Mouse (Mus musculus) lung, postnatal 0 days (tissue): ENCODE measurements at regions not wholly inside any gene's neighbourhood (a gene's known extent, or its start where the extent isn't known, plus 50 kb on each side); places are given as distances from the start of the nearest gene placed in this dataset.

Experiments
- ATAC-seq: fragments of 200-750 bp; cut with Nextera tagmentation; 2 replicates; pipeline ENCODE4 v1.8.0; 2017; ENCODE audit warnings: moderate library complexity
- DNase-seq: peaks from one replicate; pipeline ENCODE4 v3.0.0-alpha.2; 2016; ENCODE audit warnings: low spot score
- H3K27ac ChIP-seq: fragments of 300-500 bp; sonication (generic); 2 replicates; pipeline ENCODE4 v1.5.1; 2014; ENCODE audit warnings: antibody characterized with exemption, mild to moderate bottlenecking, low read length, mixed read lengths
- H3K27me3 ChIP-seq: fragments of 300-500 bp; sonication (generic); replicated peaks from 2 replicates; pipeline ENCODE4 v1.6.1; 2014; ENCODE audit warnings: low read length, mixed read lengths; ENCODE audit not compliant: insufficient read depth
- H3K36me3 ChIP-seq: fragments of 300-500 bp; sonication (generic); 2 replicates; pipeline ENCODE4 v1.6.1; 2014; ENCODE audit warnings: low read length, mixed read lengths; ENCODE audit not compliant: insufficient read depth
- H3K4me1 ChIP-seq: fragments of 300-500 bp; sonication (generic); 2 replicates; pipeline ENCODE4 v1.6.1; 2014; ENCODE audit warnings: antibody characterized with exemption, low read depth, low read length, mixed read lengths; ENCODE audit not compliant: insufficient read depth
- H3K4me2 ChIP-seq: fragments of 300-500 bp; sonication (generic); replicated peaks from 2 replicates; pipeline ENCODE4 v1.6.1; 2014; ENCODE audit warnings: low read depth, mild to moderate bottlenecking, low read length, moderate library complexity, mixed read lengths
- H3K4me3 ChIP-seq: fragments of 300-500 bp; sonication (generic); 2 replicates; pipeline ENCODE4 v1.5.1; 2014; ENCODE audit warnings: low read depth, low read length
- H3K9ac ChIP-seq: fragments of 300-500 bp; sonication (generic); replicated peaks from 2 replicates; pipeline ENCODE4 v1.6.1; 2014; ENCODE audit warnings: low read depth, mild to moderate bottlenecking
- H3K9me3 ChIP-seq: fragments of 300-500 bp; sonication (generic); 2 replicates; pipeline ENCODE4 v1.6.1; 2016; ENCODE audit warnings: low read length, mixed read lengths
- CTCF ChIP-seq: IDR thresholded peaks from 2 replicates; pipeline ENCODE4 v1.5.1; 2016; ENCODE audit warnings: antibody characterized with exemption, mild to moderate bottlenecking
- EP300 ChIP-seq: IDR thresholded peaks from 2 replicates; pipeline ENCODE4 v1.6.1; 2016; ENCODE audit warnings: antibody characterized with exemption, mild to moderate bottlenecking, control low read depth
- WGBS: fragments of 180-500 bp; shearing (Covaris S2); extraction: QIAGEN DNeasy Blood & Tissue Kit; methylation state at CpG from one replicate; pipeline ENCODE4 v1.1.7; 2014; 5-methylcytosine and 5-hydroxymethylcytosine counted together

DNA sequence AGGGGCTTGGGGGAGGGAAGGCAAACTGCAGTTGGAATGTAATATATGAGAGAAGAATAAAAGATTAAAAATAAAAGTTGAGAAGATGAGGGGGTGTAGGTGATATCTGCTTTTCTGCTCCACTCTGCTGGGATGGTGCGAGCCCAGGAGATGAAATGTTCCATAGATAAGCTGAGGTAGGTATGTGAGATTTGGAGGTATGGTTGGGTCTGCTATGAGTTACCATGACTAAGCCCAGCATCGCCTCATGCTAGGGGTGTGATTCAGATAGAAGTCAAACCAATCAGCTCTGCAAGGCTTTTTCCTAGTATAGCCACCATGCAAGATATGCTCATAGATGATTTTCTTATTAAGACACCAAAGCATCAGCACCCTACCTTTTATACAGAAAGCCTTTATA, 312.3 kb downstream of the Nucb2 start:
- DNase-seq (no peak), ATAC-seq (no peak)
- H3K27ac ChIP-seq: no peak overlapping the region
- no peaks in the 10 kb centered on the region for H3K27me3 ChIP-seq
- H3K9ac ChIP-seq: no peak overlapping the region
- no peak overlapping the region for H3K4me3 ChIP-seq
- no peaks in the 10 kb centered on the region for H3K4me1 ChIP-seq
- H3K4me2 ChIP-seq: no peak overlapping the region
- WGBS: 83% methylated on average over 2 of the region's 2 CpGs
- TF ChIP-seq EP300 (no peak), CTCF (no peak)
- no peaks in the 10 kb centered on the region for H3K9me3 ChIP-seq
- no peaks in the 10 kb centered on the region for H3K36me3 ChIP-seq

DNA sequence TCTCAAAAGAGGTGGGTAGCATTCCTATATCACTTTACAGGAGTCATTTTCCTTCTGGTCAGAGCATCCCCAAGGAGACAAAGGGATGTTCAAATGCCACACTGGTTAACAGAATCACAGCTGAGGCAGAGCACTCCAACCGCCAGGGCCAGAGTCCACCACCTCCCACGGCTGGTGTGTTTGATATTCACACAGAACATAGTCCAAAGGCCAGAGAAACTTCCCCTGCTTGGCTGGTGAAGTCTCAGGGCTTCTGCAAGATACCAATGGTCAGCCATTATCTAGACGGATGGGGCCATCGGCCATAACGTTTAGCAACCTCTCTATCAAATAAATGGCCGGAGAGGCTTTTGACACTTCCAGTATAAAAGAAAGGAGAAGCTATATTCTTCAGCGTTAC, 313.8 kb downstream of the Nucb2 start:
- TF ChIP-seq EP300: no peak
- TF ChIP-seq CTCF: no peak
- no peak overlapping the region for H3K27ac ChIP-seq
- H3K27me3 ChIP-seq: no peaks in the 10 kb centered on the region
- ATAC-seq: no peak
- no peak for DNase-seq
- no peaks in the 10 kb centered on the region for H3K9me3 ChIP-seq
- WGBS: 74% methylated on average over 7 of the region's 7 CpGs
- no peak overlapping the region for H3K4me2 ChIP-seq
- H3K4me1 ChIP-seq: no peaks in the 10 kb centered on the region
- H3K36me3 ChIP-seq: no peaks in the 10 kb centered on the region
- H3K4me3 ChIP-seq: no peak overlapping the region
- no peak overlapping the region for H3K9ac ChIP-seq

DNA sequence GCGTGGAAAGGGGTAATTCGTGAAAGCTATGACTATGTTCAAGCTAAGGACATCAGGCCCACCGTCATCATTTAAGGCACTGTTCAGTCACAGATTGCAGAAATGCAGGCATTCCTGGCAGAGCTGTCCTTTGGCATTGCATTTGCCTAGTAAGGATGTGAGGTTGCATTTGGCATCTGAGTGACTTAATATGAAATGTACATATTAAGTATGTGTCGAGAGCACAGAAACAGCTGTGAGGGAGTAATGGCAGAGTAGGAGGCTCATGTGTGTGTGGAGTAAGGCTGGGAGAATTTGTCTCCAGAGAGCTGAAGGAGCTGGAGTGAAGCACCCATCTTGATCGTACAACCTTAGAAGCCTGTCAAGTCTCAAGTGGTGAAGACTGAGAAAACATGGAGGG, 316.4 kb downstream of the Nucb2 start:
- Histone ChIP-seq H3K9me3 (no peaks in the 10 kb centered on the region), H3K4me3 (no peak overlapping the region), H3K36me3 (no peaks in the 10 kb centered on the region), H3K27me3 (no peaks in the 10 kb centered on the region), H3K27ac (no peak overlapping the region), H3K9ac (no peak overlapping the region), H3K4me2 (no peak overlapping the region), H3K4me1 (no peaks in the 10 kb centered on the region)
- ATAC-seq (no peak), DNase-seq (no peak)
- 64% methylated on average over 5 of the region's 5 CpGs for WGBS
- TF ChIP-seq EP300: no peak
- no peak for TF ChIP-seq CTCF

DNA sequence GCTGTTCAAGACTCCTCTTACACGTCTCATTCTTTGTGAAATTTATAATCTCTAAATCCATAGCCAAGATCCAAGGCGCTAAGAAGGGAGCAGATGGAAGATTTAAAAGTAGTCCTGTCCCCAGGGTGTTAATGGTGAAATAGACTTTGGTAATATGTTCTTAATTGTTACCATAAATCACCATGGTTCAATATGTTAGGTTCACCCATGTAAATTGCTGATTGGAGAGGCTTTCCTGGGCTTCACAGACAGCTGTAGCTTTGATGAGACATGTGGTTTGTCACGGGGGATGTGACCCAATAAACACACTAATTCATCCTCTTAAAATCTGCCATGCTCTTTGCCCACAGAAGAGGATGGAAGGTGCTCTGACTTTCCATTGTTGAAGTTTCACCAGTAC, 338.7 kb downstream of the Nucb2 start:
- no peaks in the 10 kb centered on the region for H3K36me3 ChIP-seq
- H3K27ac ChIP-seq: no peak overlapping the region
- no peaks in the 10 kb centered on the region for H3K4me1 ChIP-seq
- ATAC-seq: no peak
- H3K9me3 ChIP-seq: no peaks in the 10 kb centered on the region
- H3K27me3 ChIP-seq: no peaks in the 10 kb centered on the region
- DNase-seq: no peak
- H3K9ac ChIP-seq: no peak overlapping the region
- H3K4me2 ChIP-seq: no peak overlapping the region
- no peak for TF ChIP-seq EP300
- no peak for TF ChIP-seq CTCF
- no peak overlapping the region for H3K4me3 ChIP-seq
- 60% methylated on average over 3 of the region's 3 CpGs for WGBS

DNA sequence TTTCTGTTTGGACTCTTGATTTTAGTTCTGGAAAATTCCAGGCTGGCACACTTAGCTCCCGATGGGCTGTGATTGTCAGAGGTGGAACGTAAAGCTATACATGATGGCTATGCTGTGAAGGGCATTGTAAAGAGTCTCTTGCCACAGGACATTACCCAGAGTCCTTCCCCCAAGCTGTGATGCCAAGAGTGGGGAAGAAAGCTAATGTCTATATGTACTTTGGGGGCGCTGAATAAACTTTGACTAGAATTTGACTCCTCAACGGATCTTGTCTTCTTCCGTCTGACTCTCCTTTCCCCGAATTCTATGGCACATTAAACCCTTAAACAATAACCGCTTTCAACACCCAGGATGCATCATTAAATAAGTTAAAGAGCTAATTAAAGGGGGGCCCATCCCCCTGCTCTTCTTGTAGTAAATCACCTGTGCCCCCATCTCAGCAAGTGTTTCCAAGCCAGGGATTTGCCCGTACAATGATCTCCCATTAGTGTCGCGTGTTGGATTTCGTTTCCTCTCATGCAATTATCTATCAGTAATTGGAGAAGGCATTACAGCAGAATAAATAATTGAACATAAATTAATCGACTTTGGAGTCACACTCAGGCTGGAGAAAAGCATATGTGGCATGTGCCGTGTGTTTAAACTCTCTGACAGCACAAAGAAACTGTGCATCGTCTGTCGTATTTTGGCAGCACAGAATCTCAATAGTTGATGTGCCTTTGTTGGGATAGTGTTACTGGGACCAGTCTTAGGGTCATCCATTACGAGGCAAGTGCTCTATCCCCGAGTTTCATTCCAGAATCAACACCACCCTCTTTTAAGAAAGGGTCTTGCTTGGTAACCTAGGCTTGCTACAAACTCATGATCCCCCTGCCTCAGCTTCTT, 343.9 kb downstream of the Nucb2 start:
- TF ChIP-seq CTCF (no peak), EP300 (no peak)
- Histone ChIP-seq H3K4me2 (no peak overlapping the region), H3K27me3 (no peaks in the 10 kb centered on the region), H3K4me3 (no peak overlapping the region), H3K9me3 (no peaks in the 10 kb centered on the region), H3K27ac (no peak overlapping the region), H3K36me3 (no peaks in the 10 kb centered on the region), H3K9ac (no peak overlapping the region), H3K4me1 (no peaks in the 10 kb centered on the region)
- DNase-seq: no peak
- WGBS: 77% methylated on average over 17 of the region's 17 CpGs
- ATAC-seq: no peak

DNA sequence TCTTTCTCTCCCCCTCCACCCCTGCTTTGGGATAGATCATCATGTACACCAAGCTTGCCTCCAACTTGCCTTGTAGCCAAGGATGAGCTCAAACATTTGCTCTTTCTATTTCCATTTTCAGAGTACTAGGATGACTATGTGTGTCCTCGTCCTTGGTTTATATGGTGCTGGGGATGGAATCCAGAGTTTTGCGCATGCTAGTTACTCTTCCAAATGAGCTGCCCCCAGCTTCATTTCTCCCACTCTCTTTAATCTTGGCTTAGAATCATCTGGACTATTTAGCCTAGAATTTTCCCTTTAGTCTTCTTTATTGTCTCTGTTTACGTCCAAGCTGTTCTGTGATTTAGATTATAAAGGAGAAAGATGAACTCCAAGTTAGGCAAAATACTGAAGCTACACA, 349.2 kb downstream of the Nucb2 start:
- no peak overlapping the region for H3K27ac ChIP-seq
- ATAC-seq (no peak), DNase-seq (no peak)
- H3K4me1 ChIP-seq: no peaks in the 10 kb centered on the region
- no peak overlapping the region for H3K9ac ChIP-seq
- WGBS: 85% methylated on average over 3 of the region's 3 CpGs
- TF ChIP-seq EP300: no peak
- TF ChIP-seq CTCF: no peak
- H3K4me2 ChIP-seq: no peak overlapping the region
- no peaks in the 10 kb centered on the region for H3K9me3 ChIP-seq
- H3K27me3 ChIP-seq: no peaks in the 10 kb centered on the region
- H3K36me3 ChIP-seq: no peaks in the 10 kb centered on the region
- no peak overlapping the region for H3K4me3 ChIP-seq

DNA sequence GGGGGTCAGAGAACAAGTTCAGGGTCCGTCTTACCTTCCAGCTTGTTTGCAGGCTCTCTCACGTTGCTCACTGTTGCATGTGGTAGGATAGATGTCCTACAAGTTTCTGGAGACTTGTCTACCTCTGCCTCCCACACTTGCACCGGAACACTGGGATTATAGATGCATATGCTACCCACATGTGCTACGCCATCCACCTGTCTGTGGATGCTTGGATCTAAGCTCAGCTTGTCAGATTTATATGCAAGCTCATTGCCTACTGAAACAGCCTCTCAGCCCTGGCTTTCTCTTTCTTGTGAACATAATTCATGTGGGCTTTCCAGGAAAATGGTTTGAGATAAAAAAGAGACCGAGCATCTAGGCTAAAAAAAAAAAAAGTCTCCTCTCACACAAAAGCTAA, 353.0 kb downstream of the Nucb2 start:
- ATAC-seq (no peak), DNase-seq (no peak)
- no peaks in the 10 kb centered on the region for H3K9me3 ChIP-seq
- no peak for TF ChIP-seq EP300
- TF ChIP-seq CTCF: no peak
- no peak overlapping the region for H3K4me2 ChIP-seq
- H3K9ac ChIP-seq: no peak overlapping the region
- H3K27ac ChIP-seq: no peak overlapping the region
- no peak overlapping the region for H3K4me3 ChIP-seq
- no peaks in the 10 kb centered on the region for H3K27me3 ChIP-seq
- H3K36me3 ChIP-seq: no peaks in the 10 kb centered on the region
- WGBS: 69% methylated on average over 5 of the region's 5 CpGs
- H3K4me1 ChIP-seq: no peaks in the 10 kb centered on the region
